Mouse (Mus musculus): ENCODE results near the gene Snrnp48. TPM values are rescaled to one million over a fixed set of nuclear protein-coding genes. Genes with fewer than 3 reads are reported as not detected.
A peak's percentile ranks its signal among the peaks of the same experiment; 100 is the strongest.

The Snrnp48 gene
- polyA plus RNA-seq, 1 experiment from 2014 or later: 44.1 TPM

- no peak overlapping the region for H3K27ac ChIP-seq (ENCODE audit: low read depth, low read length)
- H3K36me3 ChIP-seq (ENCODE audit: control insufficient read depth, insufficient read depth, low read length): no peaks in the 10 kb centered on the region
- no peak for DNase-seq (ENCODE audit: low spot score)
- no peaks in the 10 kb centered on the region; the same call in 1 of the 2 replicates for H3K9me3 ChIP-seq (ENCODE audit: control insufficient read depth, low read length)
- H3K9ac ChIP-seq (ENCODE audit: low read depth, low read length): no peak overlapping the region
- H3K4me1 ChIP-seq (replicated peaks; ENCODE audit: control insufficient read depth, insufficient read depth, low read length): no peaks in the 10 kb centered on the region; the same call in 1 of the 2 replicates
- no peak overlapping the region for H3K4me3 ChIP-seq (ENCODE audit: low read depth, low read length)
- WGBS: 76% methylated on average over 6 of the region's 6 CpGs
- ATAC-seq (ENCODE audit: low FRiP score): no peak
- no peaks in the 10 kb centered on the region for H3K27me3 ChIP-seq (ENCODE audit: control insufficient read depth, insufficient read depth, low read length)
- H3K4me2 ChIP-seq (replicated peaks; ENCODE audit: low read depth, low read length): no peak overlapping the region
These were observed 3.3 kb upstream of the Snrnp48 start for GRCm38 (mm10) chr13:38201413-38201812.

GRCm38 (mm10) chr13:38204171-38204570 is 567 bp upstream of the Snrnp48 start:
- 58% methylated on average over 4 of the region's 4 CpGs for WGBS

GRCm38 (mm10) chr13:38211122-38211521 is 6.4 kb downstream of the Snrnp48 start:
- no peaks in the 10 kb centered on the region for H3K4me1 ChIP-seq (replicated peaks; ENCODE audit: control insufficient read depth, insufficient read depth, low read length)
- no peak overlapping the region for H3K9ac ChIP-seq (ENCODE audit: low read depth, low read length)
- DNase-seq (ENCODE audit: low spot score): no peak
- H3K4me3 ChIP-seq (ENCODE audit: low read depth, low read length): no peak overlapping the region
- H3K36me3 ChIP-seq (ENCODE audit: control insufficient read depth, insufficient read depth, low read length): peaks cover 2% of the 10 kb centered on the region; the same call in 1 of the 2 replicates
- 92% methylated on average over 5 of the region's 5 CpGs for WGBS
- no peak overlapping the region for H3K27ac ChIP-seq (ENCODE audit: low read depth, low read length)
- no peaks in the 10 kb centered on the region for H3K27me3 ChIP-seq (ENCODE audit: control insufficient read depth, insufficient read depth, low read length)
- ATAC-seq (ENCODE audit: low FRiP score): no peak
- no peaks in the 10 kb centered on the region for H3K9me3 ChIP-seq (ENCODE audit: control insufficient read depth, low read length)
- no peak overlapping the region for H3K4me2 ChIP-seq (replicated peaks; ENCODE audit: low read depth, low read length)

More at GRCm38 (mm10) chr13:38204171-38204570, 567 bp upstream of the Snrnp48 start:
- Histone ChIP-seq H3K4me1 (replicated peaks; ENCODE audit: control insufficient read depth, insufficient read depth, low read length) (no peaks in the 10 kb centered on the region; the same call in 1 of the 2 replicates), H3K9me3 (ENCODE audit: control insufficient read depth, low read length) (no peaks in the 10 kb centered on the region), H3K9ac (ENCODE audit: low read depth, low read length) (no peak overlapping the region), H3K27ac (ENCODE audit: low read depth, low read length) (no peak overlapping the region), H3K4me2 (replicated peaks; ENCODE audit: low read depth, low read length) (peak overlapping the region; percentile 46), H3K4me3 (ENCODE audit: low read depth, low read length) (peak overlapping the region; percentile 82), H3K27me3 (ENCODE audit: control insufficient read depth, insufficient read depth, low read length) (no peaks in the 10 kb centered on the region), H3K36me3 (ENCODE audit: control insufficient read depth, insufficient read depth, low read length) (no peaks in the 10 kb centered on the region)
- DNase-seq (ENCODE audit: low spot score) (no peak), ATAC-seq (ENCODE audit: low FRiP score) (no peak)

GRCm38 (mm10) chr13:38218686-38219085 is 13.9 kb downstream of the Snrnp48 start:
- Histone ChIP-seq H3K27me3 (ENCODE audit: control insufficient read depth, insufficient read depth, low read length) (no peaks in the 10 kb centered on the region), H3K36me3 (ENCODE audit: control insufficient read depth, insufficient read depth, low read length) (peaks cover 18% of the 10 kb centered on the region; the same call in 1 of the 2 replicates), H3K9ac (ENCODE audit: low read depth, low read length) (no peak overlapping the region), H3K9me3 (ENCODE audit: control insufficient read depth, low read length) (no peaks in the 10 kb centered on the region), H3K4me2 (replicated peaks; ENCODE audit: low read depth, low read length) (no peak overlapping the region), H3K4me1 (replicated peaks; ENCODE audit: control insufficient read depth, insufficient read depth, low read length) (no peaks in the 10 kb centered on the region), H3K4me3 (ENCODE audit: low read depth, low read length) (no peak overlapping the region), H3K27ac (ENCODE audit: low read depth, low read length) (no peak overlapping the region)
- DNase-seq (ENCODE audit: low spot score): no peak
- 94% methylated on average over 3 of the region's 3 CpGs for WGBS
- no peak for ATAC-seq (ENCODE audit: low FRiP score)

- H3K9me3 ChIP-seq (ENCODE audit: control insufficient read depth, low read length): no peaks in the 10 kb centered on the region
- H3K4me2 ChIP-seq (replicated peaks; ENCODE audit: low read depth, low read length): no peak overlapping the region
- H3K27me3 ChIP-seq (ENCODE audit: control insufficient read depth, insufficient read depth, low read length): no peaks in the 10 kb centered on the region
- H3K36me3 ChIP-seq (ENCODE audit: control insufficient read depth, insufficient read depth, low read length): peaks cover 28% of the 10 kb centered on the region; the same call in 1 of the 2 replicates
- WGBS: 95% methylated on average over 6 of the region's 6 CpGs
- no peak overlapping the region for H3K9ac ChIP-seq (ENCODE audit: low read depth, low read length)
- DNase-seq (ENCODE audit: low spot score) (no peak), ATAC-seq (ENCODE audit: low FRiP score) (no peak)
- H3K4me1 ChIP-seq (replicated peaks; ENCODE audit: control insufficient read depth, insufficient read depth, low read length): no peaks in the 10 kb centered on the region
- H3K27ac ChIP-seq (ENCODE audit: low read depth, low read length): no peak overlapping the region
- H3K4me3 ChIP-seq (ENCODE audit: low read depth, low read length): no peak overlapping the region
These were observed 15.6 kb downstream of the Snrnp48 start for GRCm38 (mm10) chr13:38220331-38220730.

- no peaks in the 10 kb centered on the region for H3K27me3 ChIP-seq (ENCODE audit: control insufficient read depth, insufficient read depth, low read length)
- H3K9me3 ChIP-seq (ENCODE audit: control insufficient read depth, low read length): no peaks in the 10 kb centered on the region
- ATAC-seq (ENCODE audit: low FRiP score) (no peak), DNase-seq (ENCODE audit: low spot score) (no peak)
- no peaks in the 10 kb centered on the region for H3K4me1 ChIP-seq (replicated peaks; ENCODE audit: control insufficient read depth, insufficient read depth, low read length)
- 0 out of 2 replicates have a peak, but pooled peaks cover 9% of the 10 kb centered on the region for H3K36me3 ChIP-seq (ENCODE audit: control insufficient read depth, insufficient read depth, low read length)
- WGBS: 74% methylated on average over 9 of the region's 9 CpGs
- no peak overlapping the region for H3K4me3 ChIP-seq (ENCODE audit: low read depth, low read length)
- no peak overlapping the region for H3K4me2 ChIP-seq (replicated peaks; ENCODE audit: low read depth, low read length)
- no peak overlapping the region for H3K9ac ChIP-seq (ENCODE audit: low read depth, low read length)
- no peak overlapping the region for H3K27ac ChIP-seq (ENCODE audit: low read depth, low read length)
These were observed 25.6 kb downstream of the Snrnp48 start for GRCm38 (mm10) chr13:38230177-38230821.

- ATAC-seq (ENCODE audit: low FRiP score) (no peak), DNase-seq (ENCODE audit: low spot score) (no peak)
- 0 out of 2 replicates have a peak, but pooled peaks cover 6% of the 10 kb centered on the region for H3K36me3 ChIP-seq (ENCODE audit: control insufficient read depth, insufficient read depth, low read length)
- H3K4me1 ChIP-seq (replicated peaks; ENCODE audit: control insufficient read depth, insufficient read depth, low read length): no peaks in the 10 kb centered on the region
- no peaks in the 10 kb centered on the region for H3K27me3 ChIP-seq (ENCODE audit: control insufficient read depth, insufficient read depth, low read length)
- H3K27ac ChIP-seq (ENCODE audit: low read depth, low read length): no peak overlapping the region
- H3K9ac ChIP-seq (ENCODE audit: low read depth, low read length): no peak overlapping the region
- H3K9me3 ChIP-seq (ENCODE audit: control insufficient read depth, low read length): no peaks in the 10 kb centered on the region
- 88% methylated on average over 4 of the region's 4 CpGs for WGBS
- H3K4me2 ChIP-seq (replicated peaks; ENCODE audit: low read depth, low read length): no peak overlapping the region
- no peak overlapping the region for H3K4me3 ChIP-seq (ENCODE audit: low read depth, low read length)
These were observed 27.7 kb downstream of the Snrnp48 start for GRCm38 (mm10) chr13:38232411-38232810.

- H3K36me3 ChIP-seq (ENCODE audit: control insufficient read depth, insufficient read depth, low read length): 0 out of 2 replicates have a peak, but pooled peaks cover 6% of the 10 kb centered on the region
- H3K9me3 ChIP-seq (ENCODE audit: control insufficient read depth, low read length): no peaks in the 10 kb centered on the region
- no peaks in the 10 kb centered on the region for H3K27me3 ChIP-seq (ENCODE audit: control insufficient read depth, insufficient read depth, low read length)
- H3K9ac ChIP-seq (ENCODE audit: low read depth, low read length): no peak overlapping the region
- no peak overlapping the region for H3K27ac ChIP-seq (ENCODE audit: low read depth, low read length)
- ATAC-seq (ENCODE audit: low FRiP score) (no peak), DNase-seq (ENCODE audit: low spot score) (no peak)
- H3K4me3 ChIP-seq (ENCODE audit: low read depth, low read length): no peak overlapping the region
- no peak overlapping the region for H3K4me2 ChIP-seq (replicated peaks; ENCODE audit: low read depth, low read length)
- 76% methylated on average over 3 of the region's 3 CpGs for WGBS
- H3K4me1 ChIP-seq (replicated peaks; ENCODE audit: control insufficient read depth, insufficient read depth, low read length): no peaks in the 10 kb centered on the region
These were observed 28.3 kb downstream of the Snrnp48 start for GRCm38 (mm10) chr13:38232856-38233625.
